Mouse (Mus musculus) left cerebral cortex, adult 18-20 months (tissue): Measurements from ENCODE around the gene Rabep1. TPM values are rescaled to one million over a fixed set of nuclear protein-coding genes. Genes with fewer than 3 reads are reported as not detected.
"Not testable (repeated sequence)": the region's sequence is repeated elsewhere in the genome, so short reads cannot be mapped to it uniquely, and the experiment has no call there.

Source experiments
- DNase-seq, 2 experiments: peaks; one replicate each; pipeline ENCODE4 v3.0.0; 2021 to 2022; ENCODE audit warnings: low spot score in 2 of 2, mixed read lengths in 1 of 2
- total RNA-seq, 2 experiments: library from RNA; stranded (reverse); gene quantifications; 2 replicates each; pipeline ENCODE4 v1.2.3; 2021

Rabep1 gene
- total RNA-seq, 2 experiments from 2014 or later: 140 TPM

- DNase-seq: no peak
Measured at GRCm38 (mm10) chr11:70828975-70829615, 15.5 kb upstream of the Rabep1 start.

GRCm38 (mm10) chr11:70831201-70831600 is 13.4 kb upstream of the Rabep1 start:
- DNase-seq: no peak

- no peak for DNase-seq
Measured at GRCm38 (mm10) chr11:70833408-70833807, 11.2 kb upstream of the Rabep1 start.

GRCm38 (mm10) chr11:70833831-70834230 is 10.7 kb upstream of the Rabep1 start:
- no peak for DNase-seq

GRCm38 (mm10) chr11:70835381-70835831 is 9.2 kb upstream of the Rabep1 start:
- peak in 1 of 2 experiments; percentile 43 for DNase-seq

- no peak for DNase-seq
Measured at GRCm38 (mm10) chr11:70837031-70837430, 7.5 kb upstream of the Rabep1 start.

- no peak for DNase-seq
Measured at GRCm38 (mm10) chr11:70838610-70839009, 6.0 kb upstream of the Rabep1 start.

GRCm38 (mm10) chr11:70842983-70843382 is 1.6 kb upstream of the Rabep1 start:
- DNase-seq: no peak

GRCm38 (mm10) chr11:70843701-70844551 is 652 bp upstream of the Rabep1 start:
- DNase-seq: peak in 1 of 2 experiments; percentile 24

- DNase-seq: no peak
Measured at GRCm38 (mm10) chr11:70845457-70845978, 940 bp downstream of the Rabep1 start.

GRCm38 (mm10) chr11:70846029-70846428 is 1.5 kb downstream of the Rabep1 start:
- DNase-seq: no peak

- DNase-seq: no peak
Measured at GRCm38 (mm10) chr11:70860371-70860770, 15.8 kb downstream of the Rabep1 start.

GRCm38 (mm10) chr11:70863204-70863603 is 18.6 kb downstream of the Rabep1 start:
- not testable (repeated sequence) for DNase-seq

GRCm38 (mm10) chr11:70865223-70865622 is 20.6 kb downstream of the Rabep1 start:
- DNase-seq: no peak

- DNase-seq: no peak
Measured at GRCm38 (mm10) chr11:70869263-70869662, 24.7 kb downstream of the Rabep1 start.

- DNase-seq: no peak
Measured at GRCm38 (mm10) chr11:70869811-70870210, 25.2 kb downstream of the Rabep1 start.

GRCm38 (mm10) chr11:70870407-70870806 is 25.8 kb downstream of the Rabep1 start:
- peak; percentile 71 to 78 for DNase-seq

- no peak for DNase-seq
Measured at GRCm38 (mm10) chr11:70871110-70871509, 26.5 kb downstream of the Rabep1 start.

- no peak for DNase-seq
Measured at GRCm38 (mm10) chr11:70871766-70872330, 27.3 kb downstream of the Rabep1 start.

- no peak for DNase-seq
Measured at GRCm38 (mm10) chr11:70873846-70874613, 29.5 kb downstream of the Rabep1 start.

- DNase-seq: no peak
Measured at GRCm38 (mm10) chr11:70877670-70878069, 33.1 kb downstream of the Rabep1 start.
